Mouse (Mus musculus) gastrocnemius, postnatal 10 days (tissue): ENCODE measurements around the gene Pla2g2f. TPM values are rescaled to one million over a fixed set of nuclear protein-coding genes. Genes with fewer than 3 reads are reported as not detected.

Source experiments
- DNase-seq: peaks from one replicate; pipeline ENCODE4 v3.0.0; 2021; ENCODE audit warnings: mixed read lengths
- total RNA-seq, 2 experiments: library from RNA; stranded (reverse); gene quantifications; 2 replicates each; pipeline ENCODE4 v1.2.3; 2021

The Pla2g2f gene
- total RNA-seq, 2 experiments from 2014 or later, result not detected

GRCm38 (mm10) chr4:138755983-138756382 lies 1.4 kb downstream of the Pla2g2f start:
- DNase-seq, result no peak

DNA sequence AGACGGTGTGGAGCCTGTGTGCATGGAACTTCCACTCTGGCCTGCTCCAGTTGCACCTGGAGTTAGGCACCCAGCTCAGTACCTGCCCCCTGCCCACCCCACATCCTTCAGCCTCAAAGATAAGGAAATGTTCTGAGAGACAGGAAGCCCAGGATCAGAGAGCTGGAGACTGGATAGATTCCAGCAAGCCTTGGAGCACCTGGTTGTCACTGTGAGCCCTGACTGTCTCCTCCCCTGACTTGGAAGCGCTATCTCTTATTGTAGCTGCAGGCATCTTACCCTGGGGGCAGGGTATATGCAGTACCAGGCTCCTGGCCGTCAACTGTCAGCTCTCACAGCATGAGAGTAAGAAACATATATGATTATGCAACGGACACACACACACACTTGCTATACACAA lies 2.0 kb downstream of the Pla2g2f start:
- DNase-seq, result no peak

DNA sequence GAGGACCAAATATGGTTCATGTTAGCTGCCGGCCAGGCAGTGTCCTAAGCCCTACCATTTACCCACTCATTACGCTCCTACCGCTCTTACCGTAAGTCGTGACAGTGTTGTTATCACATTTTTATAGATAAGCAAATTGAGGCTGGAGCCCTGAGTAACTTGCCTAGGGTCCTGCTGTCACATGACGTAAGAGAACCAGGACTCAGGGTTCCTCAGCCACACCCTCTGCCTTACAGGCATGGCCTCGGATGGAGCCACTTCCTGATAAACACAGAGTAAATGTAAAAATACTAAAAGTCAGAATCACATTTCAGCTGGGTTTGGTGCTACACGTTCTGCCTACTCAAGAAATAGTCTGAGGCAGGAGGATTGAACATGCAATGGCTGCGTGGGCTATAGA lies 3.0 kb downstream of the Pla2g2f start:
- DNase-seq, result no peak

- no peak for DNase-seq
Measured at GRCm38 (mm10) chr4:138753608-138754007, 3.8 kb downstream of the Pla2g2f start.

- no peak for DNase-seq
Measured at GRCm38 (mm10) chr4:138752603-138753002, 4.8 kb downstream of the Pla2g2f start.

GRCm38 (mm10) chr4:138748369-138749072 lies 8.9 kb downstream of the Pla2g2f start:
- peak; percentile 29 for DNase-seq

DNA sequence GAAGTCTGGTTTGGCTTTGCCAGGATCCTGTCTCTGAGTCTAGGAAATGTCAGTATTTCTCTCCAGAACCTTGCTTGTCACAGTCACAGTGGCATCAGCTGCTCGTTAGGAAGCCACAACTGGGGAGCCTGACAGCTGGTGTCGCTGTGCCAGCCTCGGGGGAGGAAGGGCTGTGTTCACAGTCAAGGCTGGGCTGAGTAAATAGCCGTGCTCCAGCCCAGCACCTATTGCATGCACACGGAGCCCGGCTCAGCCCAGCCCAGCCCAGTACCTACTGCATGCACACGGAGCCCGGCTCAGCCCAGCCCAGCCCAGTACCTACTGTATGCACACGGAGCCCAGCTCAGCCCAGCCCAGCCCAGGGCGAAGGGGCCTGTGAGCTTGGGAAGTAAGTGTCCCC lies 9.6 kb downstream of the Pla2g2f start:
- DNase-seq, result peak; percentile 33

DNA sequence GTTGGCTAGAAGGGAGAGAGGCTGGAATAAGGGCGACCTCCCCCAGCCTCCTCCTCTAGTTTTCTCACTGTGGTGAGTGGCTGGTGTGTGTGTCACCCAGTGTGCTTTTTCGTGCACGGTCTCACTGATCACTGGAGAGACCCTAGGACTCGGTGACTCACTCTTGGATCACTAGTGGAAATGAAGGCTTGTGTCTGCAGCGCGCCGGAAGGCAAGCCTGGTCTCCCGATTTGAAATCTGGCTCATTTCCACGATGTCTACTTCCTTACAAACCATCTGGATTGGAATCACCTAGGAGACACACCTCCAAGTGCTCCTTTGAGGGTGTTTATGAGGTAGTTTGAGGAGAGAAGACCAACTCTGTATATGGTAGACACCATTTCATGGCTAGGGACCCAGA lies 10.6 kb downstream of the Pla2g2f start:
- DNase-seq, result no peak

- peak; percentile 41 for DNase-seq
Measured at GRCm38 (mm10) chr4:138745884-138746283, 11.5 kb downstream of the Pla2g2f start.

GRCm38 (mm10) chr4:138739136-138739851 lies 18.1 kb downstream of the Pla2g2f start:
- DNase-seq, result no peak

DNA sequence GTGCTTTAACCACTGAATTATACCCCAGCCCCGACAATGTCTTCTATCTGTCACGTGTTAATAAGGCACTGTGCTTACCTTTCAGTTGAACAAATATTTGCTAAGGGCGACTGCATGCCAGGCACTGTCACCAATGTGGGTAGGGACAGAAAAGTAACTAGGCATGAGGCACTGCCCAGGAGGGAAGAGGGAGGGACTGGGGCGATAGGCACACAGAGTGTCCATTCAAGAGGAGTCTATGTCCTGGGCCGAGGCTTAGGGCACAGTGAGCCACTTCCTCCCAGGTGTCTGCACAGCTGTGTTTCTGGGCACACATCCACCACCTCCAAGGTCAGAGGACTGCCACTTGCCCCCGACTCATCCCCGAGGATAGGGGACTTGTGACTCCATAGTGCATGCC lies 20.4 kb downstream of the Pla2g2f start, which contains the start of gene Ubxn10:
TSS of gene Ubxn10 (minus strand) at position 137 of the 400 bp plus-strand sequence.
- DNase-seq, result no peak

GRCm38 (mm10) chr4:138734863-138735262 lies 22.6 kb downstream of the Pla2g2f start:
- no peak for DNase-seq

GRCm38 (mm10) chr4:138734105-138734504 lies 23.3 kb downstream of the Pla2g2f start:
- no peak for DNase-seq

DNA sequence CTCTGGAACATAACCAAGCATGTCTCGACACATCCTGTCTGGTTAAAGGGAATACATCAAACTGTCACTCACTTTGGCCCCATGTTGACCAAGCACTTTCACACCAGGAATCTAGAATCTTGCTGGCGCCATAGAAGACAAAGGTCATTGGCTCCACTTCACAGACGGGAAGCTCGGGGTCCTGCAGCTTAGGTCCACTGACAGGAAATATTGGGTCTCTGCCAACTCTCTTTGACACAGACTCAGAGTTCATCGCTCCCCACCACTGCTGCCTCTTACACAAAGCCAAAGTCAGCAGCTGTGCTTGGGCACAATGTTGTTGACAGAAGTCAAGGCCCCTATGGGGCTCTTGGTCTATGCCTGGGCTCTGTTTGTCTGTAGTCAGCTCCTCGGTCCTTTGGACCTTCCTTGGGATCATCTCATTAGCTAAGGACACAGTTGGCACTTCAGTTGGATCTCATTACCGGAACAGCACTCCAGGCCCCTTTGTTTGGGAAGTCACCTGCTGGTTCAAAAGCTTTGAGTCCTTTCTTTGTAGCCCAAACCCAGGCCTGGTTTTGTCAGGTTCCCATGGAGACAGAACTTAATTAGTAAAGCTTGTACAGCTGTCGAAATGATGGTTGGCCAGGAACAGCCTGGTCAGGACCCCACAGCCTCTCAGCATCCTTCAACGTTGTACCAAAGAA lies 28.3 kb downstream of the Pla2g2f start:
- DNase-seq, result no peak

DNA sequence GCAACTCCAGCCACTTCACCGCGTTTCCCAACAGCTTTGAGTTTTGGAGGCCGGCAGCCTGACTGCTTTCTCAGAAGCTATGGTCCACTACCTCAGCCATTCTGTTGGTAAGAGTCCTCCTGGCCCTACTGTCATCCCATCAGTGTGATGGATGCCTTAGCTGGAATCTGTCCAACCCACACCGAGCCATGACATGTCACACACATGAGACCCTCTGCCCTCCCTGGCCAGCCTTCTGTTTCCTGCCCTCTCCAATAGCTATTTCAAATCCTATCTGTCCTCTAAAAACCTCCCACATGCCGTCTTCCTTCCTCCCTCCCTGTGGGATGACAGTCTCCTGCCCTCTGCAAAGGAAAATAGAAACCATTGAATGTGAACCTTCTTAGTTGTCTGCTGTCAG lies 31.7 kb downstream of the Pla2g2f start:
- DNase-seq, result no peak

- peak; percentile 53 for DNase-seq
Measured at GRCm38 (mm10) chr4:138725127-138725461, 32.3 kb downstream of the Pla2g2f start.

- DNase-seq, result no peak
Measured at GRCm38 (mm10) chr4:138724354-138725126, 32.9 kb downstream of the Pla2g2f start, which contains the start of gene Pla2g2c. TSS of gene Pla2g2c (plus strand) at chr4:138724792.

- DNase-seq, result no peak
Measured at GRCm38 (mm10) chr4:138723493-138724281, 33.7 kb downstream of the Pla2g2f start.

DNA sequence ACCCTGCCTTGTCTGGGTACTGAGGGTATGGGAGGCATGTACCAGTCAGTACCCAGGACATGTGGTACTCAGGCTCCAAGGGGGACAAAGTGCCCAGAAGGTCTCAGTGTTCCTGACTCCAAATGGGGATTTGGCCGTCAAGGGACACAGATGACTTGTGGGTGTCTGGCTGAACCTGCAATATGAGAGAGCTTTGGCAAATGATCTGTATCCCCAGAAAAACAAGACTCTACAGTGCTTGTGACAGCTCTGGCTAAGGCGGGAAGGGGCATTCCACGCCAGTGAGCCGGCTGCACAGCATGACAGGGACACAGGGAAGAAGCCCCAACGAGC lies 38.2 kb downstream of the Pla2g2f start:
- no peak for DNase-seq

DNA sequence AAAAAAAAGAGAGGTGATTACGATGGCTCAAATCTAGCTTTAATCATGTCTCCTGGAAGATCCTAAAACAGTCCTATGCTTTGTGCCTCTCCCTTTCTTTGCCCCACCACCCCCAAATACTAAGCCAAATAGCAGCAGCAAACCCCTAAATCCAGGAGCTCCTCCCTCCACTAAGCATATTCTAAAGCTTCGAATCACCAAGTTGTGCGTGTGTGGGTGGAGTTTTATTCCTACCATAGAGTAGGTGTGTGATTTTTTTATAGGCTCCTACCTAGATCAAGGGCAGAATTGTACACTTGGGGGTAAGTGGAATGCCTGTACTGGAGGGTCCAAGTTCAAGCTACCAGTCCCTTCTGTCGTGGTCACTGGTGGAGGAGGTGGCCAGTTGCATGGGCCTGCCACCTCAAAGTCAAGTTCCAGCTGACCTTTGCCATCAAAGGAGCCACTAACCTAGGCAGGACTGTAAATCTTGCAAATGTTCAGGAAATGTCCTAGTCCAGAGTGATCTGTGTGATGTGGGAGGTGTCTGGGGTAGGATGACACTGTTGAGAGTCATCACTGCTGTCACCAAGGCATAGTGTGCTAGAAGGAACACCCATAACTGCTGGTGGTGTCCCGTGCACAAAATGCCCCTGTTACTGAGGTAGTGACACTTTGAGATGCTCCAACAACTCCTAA lies 38.7 kb downstream of the Pla2g2f start:
- no peak for DNase-seq

DNA sequence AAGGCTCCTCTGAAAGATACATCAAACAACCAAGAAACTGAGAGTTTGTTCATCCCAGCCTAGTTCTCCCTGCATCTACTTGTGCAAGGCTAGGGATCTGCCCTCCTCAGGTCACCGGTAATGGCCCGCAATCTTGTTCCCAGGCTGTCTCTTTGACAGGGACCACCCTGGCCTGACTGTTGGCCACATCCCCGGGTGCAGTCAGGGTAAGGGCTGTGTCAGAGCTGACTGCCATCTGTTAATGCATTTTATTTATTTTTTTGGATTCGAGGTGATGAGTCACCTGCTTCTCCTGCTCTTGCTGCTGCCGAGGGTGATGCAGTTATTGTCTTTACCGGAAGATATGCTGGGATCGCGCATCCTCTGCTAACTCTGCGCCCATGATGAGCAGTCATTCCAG lies 40.7 kb downstream of the Pla2g2f start:
- DNase-seq, result no peak
